20 mouse cellular contexts compared by ENCODE assay signal in the genomic region with DNA sequence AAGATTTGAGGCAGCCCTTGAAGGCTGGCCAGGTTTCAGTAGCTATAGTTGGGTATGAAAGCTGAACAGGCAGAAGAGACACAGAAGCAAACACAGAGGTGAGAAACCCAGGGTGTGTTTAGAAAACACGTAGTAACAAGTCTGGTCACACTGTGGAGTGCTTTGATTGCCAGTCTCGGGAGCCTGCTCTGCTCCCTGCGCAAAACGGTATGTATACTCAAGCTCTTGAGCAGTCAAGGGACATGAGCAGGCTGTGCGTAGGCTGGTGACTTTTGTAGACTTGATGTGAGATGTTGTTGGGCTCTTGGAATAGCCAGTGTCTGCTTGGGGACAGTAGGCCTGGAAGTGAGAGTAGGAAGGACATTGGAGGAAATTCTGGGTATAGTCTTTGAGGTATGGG. TPM values are rescaled to one million over a fixed set of nuclear protein-coding genes. Genes with fewer than 3 reads are reported as not detected.
DNase-seq lines count a peak whose midpoint lies in the region; ATAC-seq and TF ChIP-seq lines count a peak whose summit lies in the region.
"Had no signal": no experiment of that assay in that cellular context is flagged by ENCODE, and none has a peak within 500 bp of the region (broad histone marks: within the 10 kb centered on the region; RNA-seq: fewer than 3 reads in every experiment).

No protein-coding gene starts in this region.

- H3K9me3 ChIP-seq in lung, postnatal 0 days (ENCODE audit: low read length), result no peaks in the 10 kb centered on the region
- H3K9me3 ChIP-seq in kidney, embryonic 15.5 days (replicated peaks), result no peaks in the 10 kb centered on the region
- H3K9me3 ChIP-seq: embryonic facial prominence, embryonic 13.5 days; forebrain, embryonic 10.5 days; heart, embryonic 12.5 days; hindbrain, embryonic 10.5 days had no signal

- no peak overlapping the region for H3K27ac ChIP-seq in lung, postnatal 0 days (ENCODE audit: low read length)
- no peak overlapping the region for H3K27ac ChIP-seq in kidney, embryonic 15.5 days
- H3K27ac ChIP-seq: embryonic facial prominence, embryonic 13.5 days; forebrain, embryonic 10.5 days; gastrocnemius, adult 2 months; hindbrain, embryonic 10.5 days; hindbrain, embryonic 14.5 days had no signal

- H3K4me3 ChIP-seq in lung, postnatal 0 days (ENCODE audit: low read depth, low read length), result no peak overlapping the region
- H3K4me3 ChIP-seq in kidney, embryonic 15.5 days (replicated peaks), result no peak overlapping the region
- H3K4me3 ChIP-seq: embryonic facial prominence, embryonic 13.5 days; erythroblast, embryonic 14.5 days; forebrain, embryonic 10.5 days; gastrocnemius, adult 2 months; heart, embryonic 12.5 days; hindbrain, embryonic 10.5 days had no signal

- peaks cover 3% of the 10 kb centered on the region; the same call in 1 of the 2 replicates for H3K4me1 ChIP-seq in lung, postnatal 0 days (ENCODE audit: insufficient read depth, low read depth, low read length)
- H3K4me1 ChIP-seq in kidney, embryonic 15.5 days, result peaks cover 3% of the 10 kb centered on the region
- H3K4me1 ChIP-seq: embryonic facial prominence, embryonic 13.5 days; hindbrain, embryonic 10.5 days had no signal

- no peaks in the 10 kb centered on the region for H3K36me3 ChIP-seq in lung, postnatal 0 days (ENCODE audit: insufficient read depth, low read length)
- no peaks in the 10 kb centered on the region for H3K36me3 ChIP-seq in kidney, embryonic 15.5 days
- H3K36me3 ChIP-seq: embryonic facial prominence, embryonic 13.5 days; forebrain, embryonic 10.5 days; heart, embryonic 12.5 days; hindbrain, embryonic 10.5 days had no signal

- WGBS in lung, postnatal 0 days, result 49% methylated on average over 5 of the region's 5 CpGs
- 50% methylated on average over 5 of the region's 5 CpGs for WGBS in kidney, embryonic 15.5 days

- H3K4me2 ChIP-seq in lung, postnatal 0 days (replicated peaks; ENCODE audit: low read depth, low read length), result no peak overlapping the region
- H3K4me2 ChIP-seq in kidney, embryonic 15.5 days, result no peak overlapping the region
- H3K4me2 ChIP-seq: embryonic facial prominence, embryonic 13.5 days; heart, embryonic 12.5 days; hindbrain, embryonic 14.5 days had no signal

- no peak for DNase-seq in frontal cortex, postnatal 25 days (ENCODE audit: low spot score in 2 of 2)
- peak; percentile 11 for DNase-seq in lung, postnatal 0 days (ENCODE audit: low spot score)
- no peak for DNase-seq in lung, adult 18-20 months
- DNase-seq in brain, adult 2 months (ENCODE audit: low read depth, low spot score), result peak; percentile 67
- peak; percentile 42 for DNase-seq in telencephalon, adult 2 months (ENCODE audit: low read depth, low spot score)
- DNase-seq: adrenal gland, postnatal 10 days; cerebellum, adult 11-12 months; cerebellum, adult 9-10 months; cerebellum, postnatal 25 days; gastrocnemius, adult 2 months; gastrocnemius, postnatal 25 days had no signal

- TF ChIP-seq CTCF in lung, postnatal 0 days (IDR thresholded peaks at IDR 0.05), result no peak

- TF ChIP-seq EP300 in lung, postnatal 0 days (IDR thresholded peaks at IDR 0.05), result no peak

- H3K9ac ChIP-seq in lung, postnatal 0 days (replicated peaks; ENCODE audit: low read depth), result no peak overlapping the region
- no peak overlapping the region for H3K9ac ChIP-seq in kidney, embryonic 15.5 days
- H3K9ac ChIP-seq: embryonic facial prominence, embryonic 13.5 days; heart, embryonic 12.5 days; hindbrain, embryonic 14.5 days had no signal

- no peaks in the 10 kb centered on the region for H3K27me3 ChIP-seq in lung, postnatal 0 days (replicated peaks; ENCODE audit: insufficient read depth, low read length)
- no peaks in the 10 kb centered on the region for H3K27me3 ChIP-seq in kidney, embryonic 15.5 days
- H3K27me3 ChIP-seq: embryonic facial prominence, embryonic 13.5 days; heart, embryonic 12.5 days had no signal

- ATAC-seq in frontal cortex, adult (ENCODE audit: low TSS enrichment), result peak; percentile 97
- ATAC-seq in lung, postnatal 0 days, result no peak
- no peak for ATAC-seq in kidney, embryonic 15.5 days (replicated peaks; ENCODE audit: low FRiP score)
- ATAC-seq: forebrain, embryonic 14.5 days had no signal

RNA-seq across cellular contexts. Expression of a gene that starts 30.3 kb away (rescaled TPM):
- 22.1 and 24.4 TPM in 2 replicates for polyA plus RNA-seq in lung, postnatal 0 days (2015; fragmentation: Nextera tagmentation; extraction: Ambion mirVana)
- 40.9 and 41.0 TPM in 2 replicates for polyA plus RNA-seq in kidney, embryonic 15.5 days (2015; fragmentation: Nextera tagmentation; extraction: Ambion mirVana)

Comparison
In these comparisons a context has a peak if more than half of its experiments do, and no peak if none do; other contexts are left out.
1. DNase-seq: peak in lung, postnatal 0 days (single experiment), brain, adult 2 months (single experiment) and telencephalon, adult 2 months (single experiment); none in frontal cortex, postnatal 25 days (0 of 2) and lung, adult 18-20 months (0 of 2).